Mouse (Mus musculus): Measurements from ENCODE around the gene Pltp.

GRCm38 (mm10) chr2:164890411-164891049 is 33.0 kb upstream of the Pltp start:
- TF ChIP-seq CTCF (IDR thresholded peaks at IDR 0.05; ENCODE audit: low read depth), result no peak
- no peak for TF ChIP-seq EP300 (IDR thresholded peaks at IDR 0.05; ENCODE audit: low read depth)
